Mouse (Mus musculus) stomach, embryonic 14.5 days (tissue): Measurements from ENCODE around the gene Nmrk1. TPM values are rescaled to one million over a fixed set of nuclear protein-coding genes. Genes with fewer than 3 reads are reported as not detected.

Experiments used
- ATAC-seq: fragments of 200-750 bp; cut with Nextera tagmentation; 2 replicates; pipeline ENCODE4 v1.8.0; 2017; ENCODE audit warnings: low read depth, moderate TSS enrichment; ENCODE audit not compliant: insufficient number of reproducible peaks, insufficient read depth, low FRiP score
- H3K27ac ChIP-seq: fragments of 300-500 bp; sonication (generic); 2 replicates; pipeline ENCODE4 v1.5.1; 2014; ENCODE audit warnings: mild to moderate bottlenecking, low read length, moderate library complexity, mixed read lengths
- H3K27me3 ChIP-seq: fragments of 300-500 bp; sonication (generic); 2 replicates; pipeline ENCODE4 v1.6.1; 2014; ENCODE audit warnings: low read length, control low read depth, mixed read lengths; ENCODE audit not compliant: control insufficient read depth, insufficient read depth
- H3K36me3 ChIP-seq: fragments of 300-500 bp; sonication (generic); 2 replicates; pipeline ENCODE4 v1.6.1; 2014; ENCODE audit warnings: mild to moderate bottlenecking, control low read depth, low read length, moderate library complexity, mixed read lengths; ENCODE audit not compliant: control insufficient read depth, insufficient read depth
- H3K4me1 ChIP-seq: fragments of 300-500 bp; sonication (generic); 2 replicates; pipeline ENCODE4 v1.6.1; 2014; ENCODE audit warnings: low read length, control low read depth, mixed read lengths; ENCODE audit not compliant: control insufficient read depth, insufficient read depth
- H3K4me2 ChIP-seq: fragments of 300-500 bp; sonication (generic); replicated peaks from 2 replicates; pipeline ENCODE4 v1.6.1; 2014; ENCODE audit warnings: low read depth, low read length, control low read depth
- H3K4me3 ChIP-seq: fragments of 300-500 bp; sonication (generic); 2 replicates; pipeline ENCODE4 v1.5.1; 2014; ENCODE audit warnings: low read depth, low read length, control low read depth
- H3K9ac ChIP-seq: fragments of 300-500 bp; sonication (generic); replicated peaks from 2 replicates; pipeline ENCODE4 v1.6.1; 2014; ENCODE audit warnings: low read depth, mild to moderate bottlenecking, control low read depth, low read length, moderate library complexity, mixed read lengths
- H3K9me3 ChIP-seq: fragments of 300-500 bp; sonication (generic); 2 replicates; pipeline ENCODE4 v1.6.1; 2016; ENCODE audit warnings: low read depth, low read length, control low read depth; ENCODE audit not compliant: control insufficient read depth
- WGBS: fragments of 180-500 bp; shearing (Covaris S2); extraction: QIAGEN DNeasy Blood & Tissue Kit; methylation state at CpG from one replicate; pipeline ENCODE4 v1.1.7; 2014; 5-methylcytosine and 5-hydroxymethylcytosine counted together
- polyA plus RNA-seq: library from polyadenylated mRNA; unstranded; fragments of >200 nt; fragmentation: Nextera tagmentation; extraction: Ambion mirVana; gene quantifications from 2 replicates; pipeline ENCODE4 v1.2.1, GENCODE M21; 2014

Nmrk1 gene
- polyA plus RNA-seq, 1 experiment from 2014 or later: 13.9 TPM

DNA sequence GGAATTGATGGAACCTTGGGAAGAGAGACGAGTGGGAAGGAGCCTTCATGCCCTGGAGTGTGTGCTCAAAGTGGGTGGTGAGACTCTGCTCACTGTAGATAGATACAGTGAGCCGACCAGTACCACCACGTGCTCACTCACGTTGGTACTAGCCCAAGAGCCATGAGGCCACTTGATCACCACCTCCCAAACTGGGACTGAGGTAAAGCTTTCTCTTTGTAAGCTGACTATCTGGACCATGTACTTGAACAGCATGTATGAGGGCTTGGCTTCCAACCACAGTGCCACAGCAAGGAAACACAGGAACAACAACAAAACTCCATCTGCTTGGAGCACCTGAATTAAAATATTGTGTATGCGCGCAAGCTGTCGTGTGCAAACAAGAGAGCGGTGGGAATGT is 42.5 kb upstream of the Nmrk1 start:
- ATAC-seq: no peak
- Histone ChIP-seq H3K27me3 (no peaks in the 10 kb centered on the region), H3K4me1 (0 out of 2 replicates have a peak, but pooled peaks cover 4% of the 10 kb centered on the region), H3K36me3 (peaks cover 5% of the 10 kb centered on the region; the same call in 1 of the 2 replicates), H3K4me3 (no peak overlapping the region), H3K27ac (no peak overlapping the region), H3K4me2 (no peak overlapping the region), H3K9me3 (no peaks in the 10 kb centered on the region), H3K9ac (no peak overlapping the region)
- WGBS: 80% methylated on average over 8 of the region's 8 CpGs

DNA sequence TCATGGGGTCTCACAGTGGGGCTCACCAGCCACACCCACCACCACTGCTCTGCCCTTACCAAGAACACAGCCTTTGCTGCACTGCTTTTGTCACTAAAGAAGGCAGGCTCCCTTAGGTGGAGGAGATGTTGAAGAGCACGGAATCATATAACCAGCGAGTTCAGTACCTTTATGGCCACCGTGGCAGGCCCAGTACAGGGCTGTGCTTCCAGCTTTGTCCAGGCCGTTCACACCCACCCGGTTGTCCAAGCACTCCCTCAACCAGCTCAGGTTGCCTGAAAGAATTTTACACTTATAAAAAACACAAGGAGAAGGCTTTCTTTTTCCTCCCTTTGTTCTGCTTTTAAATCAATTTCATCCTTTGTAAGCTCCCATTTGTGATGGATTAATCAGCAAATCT is 41.5 kb upstream of the Nmrk1 start:
- H3K9ac ChIP-seq: no peak overlapping the region
- H3K4me2 ChIP-seq: no peak overlapping the region
- H3K36me3 ChIP-seq: peaks cover 3% of the 10 kb centered on the region; the same call in 1 of the 2 replicates
- H3K27me3 ChIP-seq: no peaks in the 10 kb centered on the region
- H3K4me3 ChIP-seq: no peak overlapping the region
- no peak overlapping the region for H3K27ac ChIP-seq
- WGBS: 46% methylated on average over 5 of the region's 5 CpGs
- ATAC-seq: no peak
- 0 out of 2 replicates have a peak, but pooled peaks cover 4% of the 10 kb centered on the region for H3K4me1 ChIP-seq
- no peaks in the 10 kb centered on the region for H3K9me3 ChIP-seq

DNA sequence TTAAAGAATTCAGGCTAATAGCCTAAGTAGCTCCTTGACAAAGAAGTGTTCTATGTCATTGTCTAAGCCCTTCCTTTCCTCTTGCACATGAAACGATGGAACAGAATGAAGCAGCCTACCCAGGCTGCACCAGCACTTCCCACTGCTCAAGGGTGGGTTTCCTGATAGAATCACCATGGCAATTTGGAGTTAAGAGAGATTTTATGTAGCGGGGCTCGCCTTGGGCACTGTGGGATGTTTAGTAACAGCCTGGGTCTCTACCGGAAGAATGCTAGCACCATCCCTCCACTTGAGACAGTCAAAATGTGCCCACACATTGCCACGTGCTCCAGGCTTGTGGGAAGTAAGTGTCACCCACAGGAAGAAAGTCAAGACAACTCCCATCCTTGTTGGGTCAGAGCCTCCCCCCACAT is 40.8 kb upstream of the Nmrk1 start:
- Histone ChIP-seq H3K27me3 (no peaks in the 10 kb centered on the region), H3K9ac (no peak overlapping the region), H3K9me3 (no peaks in the 10 kb centered on the region), H3K4me2 (no peak overlapping the region), H3K4me3 (no peak overlapping the region), H3K36me3 (peaks cover 3% of the 10 kb centered on the region; the same call in 1 of the 2 replicates), H3K27ac (no peak overlapping the region), H3K4me1 (0 out of 2 replicates have a peak, but pooled peaks cover 4% of the 10 kb centered on the region)
- 56% methylated on average over 5 of the region's 5 CpGs for whole genome bisulfite sequencing
- no peak for ATAC-seq

DNA sequence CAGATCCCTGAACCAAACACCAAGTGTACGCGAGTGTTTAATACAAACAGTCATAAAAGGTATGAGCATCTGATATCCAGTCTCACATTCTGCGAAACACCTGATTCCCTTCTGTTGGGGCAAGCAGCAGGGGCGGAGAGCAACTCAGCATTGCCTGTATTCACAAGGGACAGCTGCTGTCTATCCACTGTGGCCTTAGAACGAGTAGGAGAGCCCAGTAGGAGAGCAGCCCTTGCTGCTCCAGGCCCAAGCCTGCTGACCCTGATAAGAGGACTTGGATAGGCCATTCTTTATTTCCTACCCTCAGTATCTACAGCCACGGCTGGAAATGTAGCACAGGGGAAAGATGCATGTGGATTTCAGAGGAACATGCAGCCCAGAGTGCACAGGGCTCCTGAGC is 38.8 kb upstream of the Nmrk1 start:
- no peaks in the 10 kb centered on the region for H3K27me3 ChIP-seq
- H3K9me3 ChIP-seq: no peaks in the 10 kb centered on the region
- 69% methylated on average over 6 of the region's 6 CpGs for WGBS

DNA sequence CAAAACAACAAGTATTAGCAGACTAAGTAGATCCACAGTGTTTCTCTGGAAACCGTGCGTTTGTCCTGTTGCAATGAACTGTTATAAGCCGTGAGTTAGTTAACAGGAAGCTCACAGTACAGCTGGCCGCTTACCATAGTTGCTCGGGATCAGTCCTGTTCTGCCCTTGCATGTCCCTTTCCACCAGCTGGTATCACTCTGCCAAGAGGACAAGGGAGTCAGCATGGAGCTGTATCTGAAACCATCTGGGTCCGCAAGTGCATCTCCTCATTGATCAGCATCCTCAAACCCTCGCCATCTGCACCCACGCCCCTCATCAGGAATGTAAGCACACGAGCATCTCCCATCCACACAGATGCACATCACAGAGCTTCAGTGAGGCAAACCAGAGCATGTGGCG is 38.0 kb upstream of the Nmrk1 start:
- peaks cover 3% of the 10 kb centered on the region; the same call in 1 of the 2 replicates for H3K36me3 ChIP-seq
- H3K27ac ChIP-seq: no peak overlapping the region
- no peak for ATAC-seq
- H3K9ac ChIP-seq: no peak overlapping the region
- H3K4me2 ChIP-seq: no peak overlapping the region
- no peaks in the 10 kb centered on the region for H3K27me3 ChIP-seq
- no peaks in the 10 kb centered on the region for H3K9me3 ChIP-seq
- H3K4me3 ChIP-seq: no peak overlapping the region
- 0 out of 2 replicates have a peak, but pooled peaks cover 4% of the 10 kb centered on the region for H3K4me1 ChIP-seq
- 69% methylated on average over 10 of the region's 10 CpGs for WGBS

More for the DNA sequence above, 38.8 kb upstream of the Nmrk1 start:
- Histone ChIP-seq H3K4me2 (no peak overlapping the region), H3K4me1 (0 out of 2 replicates have a peak, but pooled peaks cover 4% of the 10 kb centered on the region), H3K36me3 (peaks cover 3% of the 10 kb centered on the region; the same call in 1 of the 2 replicates), H3K4me3 (no peak overlapping the region), H3K27ac (no peak overlapping the region), H3K9ac (no peak overlapping the region)
- no peak for ATAC-seq

DNA sequence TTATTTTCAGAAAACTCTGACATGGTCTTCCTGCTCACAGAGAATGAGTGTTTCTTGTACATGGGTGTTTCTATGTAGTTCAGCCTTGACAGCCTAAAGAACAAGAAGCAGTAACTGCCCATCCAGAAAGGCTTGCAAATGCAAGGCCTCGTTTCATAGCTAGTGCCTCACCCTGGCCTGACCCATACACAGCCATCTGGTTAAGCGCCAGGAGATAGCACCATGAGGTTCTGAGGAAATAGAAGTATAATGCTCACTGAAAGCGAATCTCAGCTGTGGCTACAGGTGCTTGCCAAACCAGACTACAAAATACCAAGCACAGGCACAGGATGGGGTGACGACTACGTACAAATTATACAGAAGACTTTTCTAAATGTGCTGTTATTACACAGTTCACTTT is 34.9 kb upstream of the Nmrk1 start:
- H3K27ac ChIP-seq: no peak overlapping the region
- no peak overlapping the region for H3K4me3 ChIP-seq
- no peaks in the 10 kb centered on the region for H3K9me3 ChIP-seq
- H3K27me3 ChIP-seq: no peaks in the 10 kb centered on the region
- ATAC-seq: no peak
- no peaks in the 10 kb centered on the region for H3K4me1 ChIP-seq
- no peak overlapping the region for H3K9ac ChIP-seq
- H3K4me2 ChIP-seq: no peak overlapping the region
- no peaks in the 10 kb centered on the region for H3K36me3 ChIP-seq
- 89% methylated on average over 5 of the region's 5 CpGs for WGBS

DNA sequence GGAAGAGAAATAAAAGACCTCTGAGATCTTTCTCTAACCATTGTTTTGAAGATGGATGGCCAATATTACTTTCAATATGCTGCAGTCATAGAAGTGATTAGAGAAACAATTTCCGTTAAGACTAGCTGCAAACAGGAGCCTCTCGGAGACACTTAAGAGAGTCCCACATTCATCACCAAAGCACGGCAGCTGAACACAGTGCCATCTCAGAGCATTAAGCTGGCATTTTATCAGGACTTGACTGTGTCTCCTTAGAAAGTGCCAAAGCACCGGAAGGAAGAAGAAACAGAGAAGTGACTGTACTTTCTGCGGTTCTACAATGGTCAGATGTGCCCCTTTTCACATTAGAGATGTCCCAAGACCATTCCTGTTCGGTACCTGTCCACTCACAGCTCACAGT is 34.0 kb upstream of the Nmrk1 start:
- Histone ChIP-seq H3K4me1 (no peaks in the 10 kb centered on the region), H3K9ac (no peak overlapping the region), H3K27ac (no peak overlapping the region), H3K36me3 (no peaks in the 10 kb centered on the region), H3K4me2 (no peak overlapping the region), H3K4me3 (no peak overlapping the region), H3K9me3 (no peaks in the 10 kb centered on the region), H3K27me3 (no peaks in the 10 kb centered on the region)
- no peak for ATAC-seq
- WGBS: 66% methylated on average over 6 of the region's 6 CpGs

DNA sequence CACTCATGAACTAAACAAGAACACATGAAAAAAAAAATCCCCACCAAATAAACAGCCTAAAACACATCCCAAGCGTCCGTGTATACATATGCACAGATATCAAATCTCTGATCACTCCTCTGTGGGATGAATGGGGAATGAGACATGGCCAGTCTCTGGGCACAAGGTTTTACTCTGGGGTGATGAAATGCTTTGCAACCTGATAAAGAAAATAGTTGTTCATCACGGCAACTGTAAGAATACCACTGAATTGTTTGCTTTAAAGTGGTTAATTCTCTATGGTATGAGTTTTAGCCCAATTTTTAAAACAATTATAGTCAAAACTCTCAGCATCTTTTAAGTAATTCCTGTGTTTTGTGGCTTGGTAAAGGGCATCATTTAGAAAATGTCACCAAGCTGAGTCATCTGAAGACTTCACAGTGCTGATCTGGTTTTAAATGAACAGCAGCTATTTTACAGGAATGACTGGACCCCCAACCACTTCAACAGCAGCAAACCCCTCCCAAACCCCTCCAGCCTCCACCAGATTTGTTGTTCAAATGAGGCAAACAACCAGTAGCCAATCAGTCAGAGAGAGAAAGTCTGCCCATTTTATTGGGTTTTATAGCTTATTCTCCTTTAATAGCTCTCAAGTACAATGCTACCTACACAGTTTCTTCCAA is 33.4 kb upstream of the Nmrk1 start:
- Histone ChIP-seq H3K4me2 (no peak overlapping the region), H3K9me3 (no peaks in the 10 kb centered on the region), H3K9ac (no peak overlapping the region), H3K4me1 (no peaks in the 10 kb centered on the region), H3K36me3 (no peaks in the 10 kb centered on the region), H3K27me3 (no peaks in the 10 kb centered on the region), H3K4me3 (no peak overlapping the region), H3K27ac (no peak overlapping the region)
- WGBS: 84% methylated on average over 3 of the region's 3 CpGs
- ATAC-seq: no peak

DNA sequence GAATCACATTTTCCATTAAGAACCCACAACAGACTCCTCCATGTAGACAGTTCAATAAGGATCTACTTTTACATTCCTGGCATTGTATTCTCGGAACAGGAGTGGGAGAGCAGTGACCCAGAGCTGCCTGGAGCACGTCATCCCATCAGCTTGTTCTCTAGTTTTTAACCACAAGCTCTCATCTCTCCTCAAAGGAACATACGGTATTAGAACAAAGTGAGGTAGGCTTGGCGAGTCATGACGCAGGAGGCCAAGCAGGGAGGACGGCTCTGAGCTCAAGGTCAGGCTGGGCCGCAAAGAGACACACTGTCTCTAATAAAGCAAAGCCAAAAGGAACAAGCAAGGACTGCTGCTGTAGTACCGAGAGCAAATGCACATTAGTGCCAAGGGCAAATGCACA is 32.7 kb upstream of the Nmrk1 start:
- Histone ChIP-seq H3K4me1 (no peaks in the 10 kb centered on the region), H3K27me3 (no peaks in the 10 kb centered on the region), H3K4me3 (no peak overlapping the region), H3K27ac (no peak overlapping the region), H3K9me3 (no peaks in the 10 kb centered on the region), H3K36me3 (no peaks in the 10 kb centered on the region), H3K4me2 (no peak overlapping the region), H3K9ac (no peak overlapping the region)
- no peak for ATAC-seq
- 72% methylated on average over 8 of the region's 8 CpGs for WGBS
